Mouse (Mus musculus) small intestine, adult 10 weeks (tissue): ENCODE measurements around the gene Hdc. TPM values are rescaled to one million over a fixed set of nuclear protein-coding genes. Genes with fewer than 3 reads are reported as not detected.

Experiments
- polyA plus RNA-seq: library from polyadenylated mRNA; stranded (reverse); fragments of 350-450 nt; fragmentation: Illumina TruSeq; extraction: RNeasy Lipid Tissue Mini Kit (QIAGEN cat#74804); gene quantifications from one replicate; pipeline ENCODE4 v1.2.3, GENCODE M21; 2014; ENCODE audit warnings: low replicate concordance

Gene Hdc
- 0.19 TPM for polyA plus RNA-seq

GRCm38 (mm10) chr2:126619249-126619704 lies at the start of gene Hdc:
Hdc (minus strand) TSS chr2:126619299.

GRCm38 (mm10) chr2:126552357-126553290 lies 66.5 kb downstream of the Hdc start, which contains the start of gene Slc27a2:
Slc27a2 (plus strand) TSS chr2:126552407.

Other genes starting within 250 kb of the Hdc start
- 0.67 TPM for gene Atp8b4, start 118.6 kb downstream of the Hdc start, polyA plus RNA-seq
- gene Slc27a2, start 66.9 kb downstream of the Hdc start, polyA plus RNA-seq, result 198 TPM
- 27.1 TPM for gene Gabpb1, start 57.0 kb upstream of the Hdc start, polyA plus RNA-seq
- 65.0 TPM for gene Usp8, start 88.0 kb upstream of the Hdc start, polyA plus RNA-seq
- gene Usp50, start 164.2 kb upstream of the Hdc start, polyA plus RNA-seq, result not detected